Comparison of ENCODE assay signal across 8 mouse cellular contexts in the genomic region with DNA sequence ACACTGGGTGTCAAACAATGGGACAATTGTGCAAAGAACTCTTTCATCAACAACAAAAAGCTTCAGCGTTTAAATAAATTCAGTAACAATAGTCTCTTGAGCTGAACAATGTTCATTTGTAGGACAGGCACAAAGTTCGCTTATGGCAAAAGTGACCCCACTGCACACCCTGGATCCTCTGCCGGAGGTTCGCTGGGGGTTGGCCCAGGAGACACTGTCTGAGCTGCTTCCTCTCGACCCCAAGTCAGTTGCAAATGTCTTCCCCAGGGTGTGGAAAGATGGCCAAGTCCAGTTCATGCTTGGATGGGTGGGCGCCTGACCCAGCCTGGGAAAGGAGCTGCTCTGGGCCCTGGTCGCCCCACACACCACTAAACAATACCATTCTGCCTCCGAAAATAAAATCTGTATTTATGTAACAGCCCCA. TPM values are rescaled to one million over a fixed set of nuclear protein-coding genes. Genes with fewer than 3 reads are reported as not detected.
A peak's percentile ranks its signal among the peaks of the same experiment; 100 is the strongest.
DNase-seq lines count a peak whose midpoint lies in the region; ATAC-seq and TF ChIP-seq lines count a peak whose summit lies in the region.

No protein-coding gene starts in this region.

- H3K79me2 ChIP-seq in CH12.LX (replicated peaks; ENCODE audit: control insufficient read depth, extremely low read depth, insufficient read depth, poor library complexity, severe bottlenecking): peaks cover 15% of the 10 kb centered on the region

- WGBS in embryonic facial prominence, embryonic 13.5 days: 15% methylated on average over 8 of the region's 8 CpGs
- 4% methylated on average over 8 of the region's 8 CpGs for WGBS in hindbrain, embryonic 14.5 days
- 29% methylated on average over 8 of the region's 8 CpGs for WGBS in limb, embryonic 14.5 days

- in situ Hi-C loops in CH12.LX (cut with MboI; ENCODE audit: low pct_ligation_motif_present, low pct_unique_long_range_greater_than_20kb, low sequenced_read_pairs): no loop called here

- no peak for TF ChIP-seq POLR2A in CH12.LX (IDR thresholded peaks at IDR 0.05; ENCODE audit: low read depth, low read length)
- no peak for TF ChIP-seq POLR2A in limb, embryonic 14.5 days (IDR thresholded peaks at IDR 0.05; ENCODE audit: borderline replicate concordance, extremely low read depth, insufficient read depth, insufficient read length)

- no peak overlapping the region for H3K27ac ChIP-seq in CH12.LX (ENCODE audit: insufficient read depth, low read depth)
- peak overlapping the region; percentile 100 for H3K27ac ChIP-seq in embryonic facial prominence, embryonic 13.5 days
- H3K27ac ChIP-seq in hindbrain, embryonic 14.5 days: peak overlapping the region; percentile 99
- H3K27ac ChIP-seq in limb, embryonic 14.5 days (replicated peaks; ENCODE audit: low read depth, low read length): no peak overlapping the region; the same call in 1 of the 2 replicates

- TF ChIP-seq RAD21 in CH12.LX (IDR thresholded peaks at IDR 0.05; ENCODE audit: low read depth, low read length): no peak

- peak overlapping the region; percentile 62 to 98 (median 76) for H3K4me3 ChIP-seq in CH12.LX (replicated peaks in 1 of 3; ENCODE audit: low read depth in 2 of 3, low read length in 2 of 3, poor library complexity in 1 of 3)
- peak overlapping the region; percentile 85 for H3K4me3 ChIP-seq in embryonic facial prominence, embryonic 13.5 days
- H3K4me3 ChIP-seq in hindbrain, embryonic 14.5 days (replicated peaks; ENCODE audit: low read length): peak overlapping the region; percentile 74
- peak overlapping the region; percentile 98 for H3K4me3 ChIP-seq in limb, embryonic 14.5 days (replicated peaks; ENCODE audit: low read length)

- peak overlapping the region; percentile 96 for H3K9ac ChIP-seq in CH12.LX (ENCODE audit: insufficient read depth, low read depth)
- peak overlapping the region; percentile 94 for H3K9ac ChIP-seq in embryonic facial prominence, embryonic 13.5 days
- H3K9ac ChIP-seq in hindbrain, embryonic 14.5 days: peak overlapping the region; percentile 96
- peak overlapping the region; percentile 96 for H3K9ac ChIP-seq in limb, embryonic 14.5 days (ENCODE audit: low read depth, low read length, severe bottlenecking)

- peaks cover 0 to 7% of the 10 kb centered on the region in 2 experiments for H3K36me3 ChIP-seq in CH12.LX (replicated peaks in 1 of 2; ENCODE audit: control insufficient read depth in 1 of 2, insufficient read depth in 1 of 2, low read length in 1 of 2)
- no peaks in the 10 kb centered on the region for H3K36me3 ChIP-seq in embryonic facial prominence, embryonic 13.5 days
- H3K36me3 ChIP-seq in hindbrain, embryonic 14.5 days (replicated peaks; ENCODE audit: control insufficient read depth, insufficient read depth): no peaks in the 10 kb centered on the region
- H3K36me3 ChIP-seq in limb, embryonic 14.5 days (ENCODE audit: control insufficient read depth, insufficient read depth, low read length): no peaks in the 10 kb centered on the region

- TF ChIP-seq CTCF in CH12.LX (conservative IDR thresholded peaks at IDR 0.05 in 1 of 2, IDR thresholded peaks at IDR 0.05 in 1 of 2; ENCODE audit: low read depth in 2 of 2, low read length in 2 of 2): no peak

- TF ChIP-seq EP300 in CH12.LX (IDR thresholded peaks at IDR 0.05; ENCODE audit: low read length): no peak

- H3K9me3 ChIP-seq in CH12.LX (replicated peaks; ENCODE audit: low read length): no peaks in the 10 kb centered on the region
- H3K9me3 ChIP-seq in embryonic facial prominence, embryonic 13.5 days: no peaks in the 10 kb centered on the region
- no peaks in the 10 kb centered on the region for H3K9me3 ChIP-seq in hindbrain, embryonic 14.5 days (ENCODE audit: control insufficient read depth, low read length)
- no peaks in the 10 kb centered on the region for H3K9me3 ChIP-seq in limb, embryonic 14.5 days (ENCODE audit: control insufficient read depth, low read length)

- peak; percentile 45 for DNase-seq in adrenal gland, adult 2 months
- DNase-seq in adrenal gland, postnatal 4 days (ENCODE audit: low spot score in 2 of 2): no peak
- DNase-seq in CH12.LX (ENCODE audit: extremely low read depth): no peak
- DNase-seq in hindbrain, embryonic 14.5 days (ENCODE audit: low spot score): no peak
- no peak for DNase-seq in limb, embryonic 14.5 days (ENCODE audit: low spot score)
- DNase-seq in retina, postnatal 1 day: peak; percentile 60
- no peak for DNase-seq in frontal cortex, postnatal 14 days (ENCODE audit: low spot score in 2 of 2)

- no peaks in the 10 kb centered on the region for H3K27me3 ChIP-seq in CH12.LX (replicated peaks)
- no peaks in the 10 kb centered on the region for H3K27me3 ChIP-seq in embryonic facial prominence, embryonic 13.5 days
- no peaks in the 10 kb centered on the region for H3K27me3 ChIP-seq in hindbrain, embryonic 14.5 days (ENCODE audit: control insufficient read depth, insufficient read depth, low read length)
- H3K27me3 ChIP-seq in limb, embryonic 14.5 days (ENCODE audit: control insufficient read depth, insufficient read depth, low read length): no peaks in the 10 kb centered on the region

- peak overlapping the region; percentile 64 for H3K4me2 ChIP-seq in CH12.LX (ENCODE audit: insufficient read depth, low read depth, poor library complexity, severe bottlenecking)
- peak overlapping the region; percentile 93 for H3K4me2 ChIP-seq in embryonic facial prominence, embryonic 13.5 days
- peak overlapping the region; percentile 82 for H3K4me2 ChIP-seq in hindbrain, embryonic 14.5 days (replicated peaks)
- peak overlapping the region; percentile 60 for H3K4me2 ChIP-seq in limb, embryonic 14.5 days (replicated peaks; ENCODE audit: low read depth, low read length, severe bottlenecking)

- dilution Hi-C loops in CH12.LX (cut with MboI; ENCODE audit: extremely low pct_ligation_motif_present, extremely low pct_unique_long_range_greater_than_20kb, low sequenced_read_pairs): no loop called here

- H3K4me1 ChIP-seq in CH12.LX (ENCODE audit: control insufficient read depth in 1 of 2, insufficient read depth in 2 of 2): peaks cover 4 to 36% of the 10 kb centered on the region in 2 experiments
- peaks cover 42% of the 10 kb centered on the region for H3K4me1 ChIP-seq in embryonic facial prominence, embryonic 13.5 days
- H3K4me1 ChIP-seq in hindbrain, embryonic 14.5 days (replicated peaks; ENCODE audit: control insufficient read depth, insufficient read depth, low read length): peaks cover 33% of the 10 kb centered on the region
- peaks cover 27% of the 10 kb centered on the region for H3K4me1 ChIP-seq in limb, embryonic 14.5 days (ENCODE audit: control insufficient read depth, insufficient read depth, low read length)

- no peak for ATAC-seq in embryonic facial prominence, embryonic 13.5 days (ENCODE audit: insufficient number of reproducible peaks, insufficient read depth, low FRiP score, low TSS enrichment, low read depth)
- ATAC-seq in hindbrain, embryonic 14.5 days (ENCODE audit: low FRiP score): no peak
- ATAC-seq in limb, embryonic 14.5 days (ENCODE audit: low FRiP score, low read depth): no peak

TF ChIP-seq in CH12.LX, 34 proteins besides CTCF, POLR2A, EP300 and RAD21 (continues in another document):
- 0 out of 2 replicates have a peak, but pooled peaks have one; percentile 8 for TF ChIP-seq ETS1 (conservative IDR thresholded peaks at IDR 0.05; ENCODE audit: low read depth, low read length)
- TF ChIP-seq HCFC1 (IDR thresholded peaks at IDR 0.05; ENCODE audit: low read depth, low read length): no peak
- peak; percentile 25; the same call in 1 of the 2 replicates for TF ChIP-seq CHD2 (IDR thresholded peaks at IDR 0.05; ENCODE audit: low read length)
- no peak for TF ChIP-seq POLR2AphosphoS2 (IDR thresholded peaks at IDR 0.05; ENCODE audit: low read depth, low read length)
- TF ChIP-seq CHD1 (IDR thresholded peaks at IDR 0.05; ENCODE audit: low read depth, low read length): no peak
- TF ChIP-seq E2F4 (IDR thresholded peaks at IDR 0.05; ENCODE audit: insufficient replicate concordance, low read depth, low read length): no peak
- TF ChIP-seq TBP (conservative IDR thresholded peaks at IDR 0.05; ENCODE audit: low read depth, low read length): no peak
- no peak for TF ChIP-seq PAX5 (IDR thresholded peaks at IDR 0.05; ENCODE audit: low read length)
- TF ChIP-seq ZMIZ1 (IDR thresholded peaks at IDR 0.05; ENCODE audit: low read depth, low read length): peak; percentile 32
- peak; percentile 31; the same call in 1 of the 2 replicates for TF ChIP-seq MXI1 (IDR thresholded peaks at IDR 0.05; ENCODE audit: low read depth, low read length)
- no peak for TF ChIP-seq MAZ (IDR thresholded peaks at IDR 0.05; ENCODE audit: low read depth, low read length)
- TF ChIP-seq NRF1 (IDR thresholded peaks at IDR 0.05; ENCODE audit: low read depth, low read length): no peak
- TF ChIP-seq ELF1 (IDR thresholded peaks at IDR 0.05; ENCODE audit: low read depth, low read length): no peak
- 0 out of 2 replicates have a peak, but pooled peaks have one; percentile 16 for TF ChIP-seq KAT2A (IDR thresholded peaks at IDR 0.05; ENCODE audit: insufficient replicate concordance, low read length)
- no peak for TF ChIP-seq USF2 (conservative IDR thresholded peaks at IDR 0.05; ENCODE audit: low read depth, low read length)
- 0 out of 2 replicates have a peak, but pooled peaks have one; percentile 21 for TF ChIP-seq BHLHE40 (IDR thresholded peaks at IDR 0.05; ENCODE audit: low read depth, low read length)
- no peak for TF ChIP-seq UBTF (IDR thresholded peaks at IDR 0.05; ENCODE audit: low read depth, low read length)
- TF ChIP-seq MAX (IDR thresholded peaks at IDR 0.05; ENCODE audit: low read length): no peak; the same call in 1 of the 2 replicates
- TF ChIP-seq NELFE (IDR thresholded peaks at IDR 0.05; ENCODE audit: low read depth, low read length): no peak
- no peak for TF ChIP-seq ZKSCAN1 (IDR thresholded peaks at IDR 0.05; ENCODE audit: borderline replicate concordance, low read depth, low read length)
- no peak for TF ChIP-seq JUN (IDR thresholded peaks at IDR 0.05; ENCODE audit: insufficient read depth, low read depth, low read length)
- no peak for TF ChIP-seq USF1 (IDR thresholded peaks at IDR 0.05; ENCODE audit: low read depth, low read length)
- no peak for TF ChIP-seq MYC (IDR thresholded peaks at IDR 0.05; ENCODE audit: low read depth, low read length)

RNA-seq across cellular contexts. Expression of a gene that starts 1.6 kb away (rescaled TPM):
- total RNA-seq in adrenal gland, adult 2 months (2021): 100 to 1,000 TPM; 166 to 261 TPM
- 497 and 623 TPM in 2 replicates for polyA plus RNA-seq in adrenal gland, adult 2 months (2012; rRNA removed)
- total RNA-seq in adrenal gland, postnatal 4 days (2021): 100 to 1,000 TPM; 176 to 206 TPM
- total RNA-seq in CH12.LX (2012; rRNA removed) (47.5 and 52.9 TPM in 2 replicates), CH12.LX (2014; rRNA removed) (41.8 and 42.1 TPM in 2 replicates)
- polyA plus RNA-seq in CH12.LX (2012; ENCODE audit: insufficient read length, low read depth): 48.6 and 54.1 TPM in 2 replicates
- 44.9 and 45.9 TPM in 2 replicates for polyA plus RNA-seq in embryonic facial prominence, embryonic 13.5 days (2015; fragmentation: Nextera tagmentation; extraction: Ambion mirVana)
- polyA plus RNA-seq in hindbrain, embryonic 14.5 days (2014; fragmentation: Nextera tagmentation; extraction: Ambion mirVana): 113 and 131 TPM in 2 replicates
- 177 and 224 TPM in 2 replicates for polyA plus RNA-seq in limb, embryonic 14.5 days (2012; rRNA removed)
- polyA plus RNA-seq in limb, embryonic 14.5 days (2014; fragmentation: Nextera tagmentation; extraction: Ambion mirVana): 75.7 and 89.7 TPM in 2 replicates

Comparison
In these comparisons a context has a peak if more than half of its experiments do, and no peak if none do; other contexts are left out.
1. DNase-seq: peak in adrenal gland, adult 2 months (single experiment) and retina, postnatal 1 day (single experiment); none in adrenal gland, postnatal 4 days (0 of 2), CH12.LX (single experiment), hindbrain, embryonic 14.5 days (single experiment), limb, embryonic 14.5 days (single experiment) and frontal cortex, postnatal 14 days (0 of 2).
2. H3K27ac ChIP-seq: peak in embryonic facial prominence, embryonic 13.5 days (single experiment) and hindbrain, embryonic 14.5 days (single experiment); none in CH12.LX (single experiment) and limb, embryonic 14.5 days (single experiment).
3. Peak in every context shown above with its lines, with median percentiles within 50 percentile points of each other: H3K4me2 ChIP-seq, H3K4me3 ChIP-seq and H3K9ac ChIP-seq.